Mouse (Mus musculus): Measurements from ENCODE around the gene Ess2.

Gene Ess2

GRCm38 (mm10) chr16:17857157-17857556 lies 54.0 kb downstream of the Ess2 start:
- DNase-seq (ENCODE audit: inconsistent age in 2 of 2, low spot score in 1 of 2), result no peak

- no peak for DNase-seq (ENCODE audit: inconsistent age in 2 of 2, low spot score in 1 of 2)
Measured at GRCm38 (mm10) chr16:17853263-17853662, 57.9 kb downstream of the Ess2 start.

GRCm38 (mm10) chr16:17851860-17852259 lies 59.3 kb downstream of the Ess2 start:
- no peak for DNase-seq (ENCODE audit: inconsistent age in 2 of 2, low spot score in 1 of 2)

GRCm38 (mm10) chr16:17851331-17851730 lies 59.8 kb downstream of the Ess2 start:
- no peak for DNase-seq (ENCODE audit: inconsistent age in 2 of 2, low spot score in 1 of 2)

Measured in adrenal gland, adult (tissue).